Mouse (Mus musculus) hindbrain, postnatal 0 days (tissue): ENCODE measurements around the gene Gcnt4. TPM values are rescaled to one million over a fixed set of nuclear protein-coding genes. Genes with fewer than 3 reads are reported as not detected.
"Not testable (repeated sequence)": the region's sequence is repeated elsewhere in the genome, so short reads cannot be mapped to it uniquely, and the experiment has no call there.

Source experiments
- ATAC-seq: fragments of 200-750 bp; cut with Nextera tagmentation; 2 replicates; pipeline ENCODE4 v1.8.0; 2017; ENCODE audit warnings: mild to moderate bottlenecking, moderate TSS enrichment, moderate library complexity
- DNase-seq: peaks from one replicate; pipeline ENCODE4 v3.0.0-alpha.2; 2015; ENCODE audit warnings: low spot score
- H3K27ac ChIP-seq: fragments of 300-500 bp; sonication (generic); 2 replicates; pipeline ENCODE4 v1.5.1; 2014; ENCODE audit warnings: mild to moderate bottlenecking
- H3K27me3 ChIP-seq: fragments of 300-500 bp; sonication (generic); 2 replicates; pipeline ENCODE4 v1.6.1; 2014; ENCODE audit warnings: low read length, mixed read lengths; ENCODE audit not compliant: insufficient read depth
- H3K36me3 ChIP-seq: fragments of 300-500 bp; sonication (generic); 2 replicates; pipeline ENCODE4 v1.6.1; 2014; ENCODE audit warnings: low read length, mixed read lengths; ENCODE audit not compliant: insufficient read depth
- H3K4me1 ChIP-seq: fragments of 300-500 bp; sonication (generic); 2 replicates; pipeline ENCODE4 v1.6.1; 2014; ENCODE audit warnings: antibody characterized with exemption, low read length, mixed read lengths; ENCODE audit not compliant: insufficient read depth
- H3K4me2 ChIP-seq: fragments of 300-500 bp; sonication (generic); 2 replicates; pipeline ENCODE4 v1.6.1; 2014; ENCODE audit warnings: low read depth, mild to moderate bottlenecking, low read length, moderate library complexity, mixed read lengths
- H3K4me3 ChIP-seq: fragments of 300-500 bp; sonication (generic); 2 replicates; pipeline ENCODE4 v1.5.1; 2014; ENCODE audit warnings: low read length
- H3K9ac ChIP-seq: fragments of 300-500 bp; sonication (generic); replicated peaks from 2 replicates; pipeline ENCODE4 v1.6.1; 2014; ENCODE audit warnings: mild to moderate bottlenecking, low read length, moderate library complexity, mixed read lengths
- H3K9me3 ChIP-seq: fragments of 300-500 bp; sonication (generic); 2 replicates; pipeline ENCODE4 v1.6.1; 2016; ENCODE audit warnings: low read length, mixed read lengths
- CTCF ChIP-seq: IDR thresholded peaks from 2 replicates; pipeline ENCODE4 v1.5.1; 2016; ENCODE audit warnings: antibody characterized with exemption, control low read depth, low read depth
- WGBS: fragments of 180-500 bp; shearing (Covaris S2); extraction: QIAGEN DNeasy Blood & Tissue Kit; methylation state at CpG from one replicate; pipeline ENCODE4 v1.1.7; 2014; 5-methylcytosine and 5-hydroxymethylcytosine counted together
- polyA plus RNA-seq: library from polyadenylated mRNA; unstranded; fragments of >200 nt; fragmentation: Nextera tagmentation; extraction: Ambion mirVana; gene quantifications from 2 replicates; pipeline ENCODE4 v1.2.1, GENCODE M21; 2015
- total RNA-seq: library from RNA; depleted of rRNA; stranded (reverse); fragments of >200 nt; gene quantifications from 2 replicates; pipeline ENCODE4 v1.2.3, GENCODE M21; 2014

The Gcnt4 gene
- total and polyA plus RNA-seq, 2 experiments from 2014 or later: 0.15 to 0.94 TPM

- Histone ChIP-seq H3K4me1 (no peaks in the 10 kb centered on the region), H3K9me3 (no peaks in the 10 kb centered on the region), H3K27ac (no peak overlapping the region), H3K4me3 (no peak overlapping the region), H3K4me2 (no peak overlapping the region), H3K9ac (no peak overlapping the region), H3K36me3 (no peaks in the 10 kb centered on the region), H3K27me3 (no peaks in the 10 kb centered on the region)
- no peak for TF ChIP-seq CTCF
- DNase-seq (no peak), ATAC-seq (no peak)
- 91% methylated on average over 3 of the region's 3 CpGs for WGBS
Observed at GRCm38 (mm10) chr13:96911202-96911601, 13.3 kb upstream of the Gcnt4 start.

GRCm38 (mm10) chr13:96923134-96923533, 1.4 kb upstream of the Gcnt4 start:
- H3K36me3 ChIP-seq, DNase-seq: not testable (repeated sequence)

DNA sequence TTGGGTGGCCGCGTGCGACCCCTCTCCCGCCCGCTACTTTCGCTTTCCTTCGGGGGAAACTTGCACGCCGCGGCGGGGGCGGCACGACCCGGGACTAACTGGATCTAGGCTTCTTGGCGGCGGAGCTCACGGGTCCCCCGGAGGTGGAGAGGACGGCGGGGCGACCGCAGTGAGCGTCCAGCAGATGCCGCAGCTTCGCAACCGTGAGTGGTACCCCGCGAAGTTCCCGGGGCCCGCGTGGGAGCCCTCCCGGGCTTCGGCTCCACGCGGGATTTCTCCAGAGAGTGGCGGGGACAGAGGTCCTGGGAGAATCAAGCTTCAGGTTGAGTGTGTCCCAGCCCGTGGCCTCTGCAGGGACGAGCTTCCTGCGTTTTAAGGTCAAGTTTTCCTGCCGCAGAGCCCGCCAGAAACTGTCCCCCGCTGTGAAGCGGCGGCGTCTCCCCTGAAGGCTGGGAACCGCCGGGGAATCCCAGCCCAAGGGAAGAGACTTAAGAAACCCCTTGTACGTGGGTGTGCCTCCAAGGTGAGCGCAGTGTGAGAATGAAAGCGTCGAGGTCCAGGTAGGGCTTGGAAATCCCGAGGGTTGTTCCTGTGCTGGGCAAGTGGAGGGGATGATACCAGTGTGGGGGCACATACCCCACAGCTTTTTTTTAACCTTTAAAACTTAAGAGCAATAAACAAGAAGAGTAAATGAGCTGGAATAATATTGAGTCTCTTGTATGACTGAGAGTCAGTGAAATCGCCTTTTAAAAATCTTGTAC, 676 bp downstream of the Gcnt4 start:
- ATAC-seq (peak; percentile 68), DNase-seq (peak; percentile 32)
- TF ChIP-seq CTCF: no peak
- peak overlapping the region; percentile 53 for H3K9ac ChIP-seq
- H3K9me3 ChIP-seq: no peaks in the 10 kb centered on the region
- H3K4me2 ChIP-seq: peak overlapping the region; percentile 100
- H3K4me1 ChIP-seq: no peaks in the 10 kb centered on the region
- H3K4me3 ChIP-seq: peak overlapping the region; percentile 67
- no peaks in the 10 kb centered on the region for H3K36me3 ChIP-seq
- WGBS: 1% methylated on average over 53 of the region's 53 CpGs
- H3K27ac ChIP-seq: no peak overlapping the region
- H3K27me3 ChIP-seq: no peaks in the 10 kb centered on the region

More at GRCm38 (mm10) chr13:96923134-96923533, 1.4 kb upstream of the Gcnt4 start:
- H3K4me3 ChIP-seq, H3K27ac ChIP-seq, H3K9ac ChIP-seq, H3K27me3 ChIP-seq, H3K4me1 ChIP-seq, H3K4me2 ChIP-seq, H3K9me3 ChIP-seq, ATAC-seq: not testable (repeated sequence)
- 97% methylated on average over 4 of the region's 4 CpGs for WGBS

- Histone ChIP-seq H3K4me1 (no peaks in the 10 kb centered on the region), H3K9ac (no peak overlapping the region), H3K9me3 (no peaks in the 10 kb centered on the region), H3K27me3 (no peaks in the 10 kb centered on the region), H3K4me3 (no peak overlapping the region), H3K36me3 (no peaks in the 10 kb centered on the region), H3K4me2 (peak overlapping the region; percentile 100; the same call in 1 of the 2 replicates), H3K27ac (no peak overlapping the region)
- 49% methylated on average over 10 of the region's 10 CpGs for WGBS
- DNase-seq (no peak), ATAC-seq (no peak)
- TF ChIP-seq CTCF: no peak
Observed at GRCm38 (mm10) chr13:96925991-96926725, 1.7 kb downstream of the Gcnt4 start.

- Histone ChIP-seq H3K27ac (no peak overlapping the region), H3K36me3 (no peaks in the 10 kb centered on the region), H3K4me3 (no peak overlapping the region), H3K27me3 (no peaks in the 10 kb centered on the region), H3K9ac (no peak overlapping the region), H3K4me2 (no peak overlapping the region), H3K9me3 (no peaks in the 10 kb centered on the region), H3K4me1 (no peaks in the 10 kb centered on the region)
- WGBS: 98% methylated on average over 1 of the region's 1 CpGs
- DNase-seq (no peak), ATAC-seq (no peak)
- TF ChIP-seq CTCF: no peak
Observed at GRCm38 (mm10) chr13:96927781-96928180, 3.3 kb downstream of the Gcnt4 start.

- Histone ChIP-seq H3K36me3 (no peaks in the 10 kb centered on the region), H3K4me1 (no peaks in the 10 kb centered on the region), H3K27me3 (no peaks in the 10 kb centered on the region), H3K4me3 (no peak overlapping the region), H3K4me2 (no peak overlapping the region), H3K9ac (no peak overlapping the region), H3K27ac (no peak overlapping the region), H3K9me3 (no peaks in the 10 kb centered on the region)
- WGBS: 13% methylated on average over 8 of the region's 8 CpGs
- peak; percentile 48 for ATAC-seq
- TF ChIP-seq CTCF: no peak
- DNase-seq: peak; percentile 36
Observed at GRCm38 (mm10) chr13:96928432-96929039, 4.0 kb downstream of the Gcnt4 start.
